Mouse (Mus musculus): Measurements from ENCODE around the gene Gpr155. TPM values are rescaled to one million over a fixed set of nuclear protein-coding genes. Genes with fewer than 3 reads are reported as not detected.

The Gpr155 gene
- polyA plus RNA-seq, 1 experiment from 2014 or later, result 6.4 TPM

- no peaks in the 10 kb centered on the region for H3K9me3 ChIP-seq (replicated peaks)
- no peak overlapping the region for H3K4me3 ChIP-seq (replicated peaks)
- no peak overlapping the region for H3K27ac ChIP-seq (replicated peaks)
- H3K4me2 ChIP-seq, result no peak overlapping the region
- ATAC-seq (ENCODE audit: insufficient read depth), result no peak
- 70% methylated on average over 7 of the region's 7 CpGs for WGBS (ENCODE audit: insufficient replicate concordance)
- no peaks in the 10 kb centered on the region for H3K27me3 ChIP-seq
- peaks cover 38% of the 10 kb centered on the region for H3K36me3 ChIP-seq (replicated peaks)
- peaks cover 10% of the 10 kb centered on the region; the same call in 1 of the 2 replicates for H3K4me1 ChIP-seq (replicated peaks)
- no peak overlapping the region for H3K9ac ChIP-seq
Observed at GRCm38 (mm10) chr2:73351927-73352374, 34.4 kb downstream of the Gpr155 start.

GRCm38 (mm10) chr2:73351496-73351895, 34.9 kb downstream of the Gpr155 start:
- no peak overlapping the region for H3K9ac ChIP-seq
- peaks cover 37% of the 10 kb centered on the region for H3K36me3 ChIP-seq (replicated peaks)
- ATAC-seq (ENCODE audit: insufficient read depth), result no peak
- 63% methylated on average over 5 of the region's 5 CpGs for WGBS (ENCODE audit: insufficient replicate concordance)
- no peaks in the 10 kb centered on the region for H3K9me3 ChIP-seq (replicated peaks)
- no peaks in the 10 kb centered on the region for H3K27me3 ChIP-seq
- no peak overlapping the region for H3K4me3 ChIP-seq (replicated peaks)
- H3K4me2 ChIP-seq, result no peak overlapping the region
- H3K27ac ChIP-seq (replicated peaks), result 0 out of 2 replicates have a peak overlapping the region, but pooled peaks have one; percentile 6
- peaks cover 10% of the 10 kb centered on the region; the same call in 1 of the 2 replicates for H3K4me1 ChIP-seq (replicated peaks)

GRCm38 (mm10) chr2:73348221-73348620, 38.2 kb downstream of the Gpr155 start:
- Histone ChIP-seq H3K27ac (replicated peaks) (no peak overlapping the region), H3K27me3 (no peaks in the 10 kb centered on the region), H3K9me3 (replicated peaks) (no peaks in the 10 kb centered on the region), H3K4me2 (no peak overlapping the region), H3K36me3 (replicated peaks) (peaks cover 24% of the 10 kb centered on the region), H3K4me1 (replicated peaks) (peaks cover 10% of the 10 kb centered on the region; the same call in 1 of the 2 replicates), H3K9ac (no peak overlapping the region), H3K4me3 (replicated peaks) (no peak overlapping the region)
- ATAC-seq (ENCODE audit: insufficient read depth), result no peak
- WGBS (ENCODE audit: insufficient replicate concordance), result 86% methylated on average over 6 of the region's 6 CpGs

- no peak overlapping the region for H3K9ac ChIP-seq
- no peak overlapping the region for H3K4me3 ChIP-seq (replicated peaks)
- peaks cover 22% of the 10 kb centered on the region for H3K36me3 ChIP-seq (replicated peaks)
- no peak overlapping the region for H3K4me2 ChIP-seq
- H3K27ac ChIP-seq (replicated peaks), result no peak overlapping the region
- H3K9me3 ChIP-seq (replicated peaks), result no peaks in the 10 kb centered on the region
- ATAC-seq (ENCODE audit: insufficient read depth), result no peak
- 80% methylated on average over 9 of the region's 9 CpGs for WGBS (ENCODE audit: insufficient replicate concordance)
- H3K4me1 ChIP-seq (replicated peaks), result peaks cover 10% of the 10 kb centered on the region; the same call in 1 of the 2 replicates
- H3K27me3 ChIP-seq, result no peaks in the 10 kb centered on the region
Observed at GRCm38 (mm10) chr2:73347766-73348165, 38.6 kb downstream of the Gpr155 start.

- H3K9ac ChIP-seq, result no peak overlapping the region
- WGBS (ENCODE audit: insufficient replicate concordance), result 76% methylated on average over 6 of the region's 6 CpGs
- peaks cover 17% of the 10 kb centered on the region for H3K36me3 ChIP-seq (replicated peaks)
- H3K27ac ChIP-seq (replicated peaks), result no peak overlapping the region; the same call in 1 of the 2 replicates
- no peaks in the 10 kb centered on the region for H3K27me3 ChIP-seq
- no peak overlapping the region for H3K4me3 ChIP-seq (replicated peaks)
- H3K4me1 ChIP-seq (replicated peaks), result peaks cover 10% of the 10 kb centered on the region; the same call in 1 of the 2 replicates
- no peak overlapping the region for H3K4me2 ChIP-seq
- no peaks in the 10 kb centered on the region for H3K9me3 ChIP-seq (replicated peaks)
- no peak for ATAC-seq (ENCODE audit: insufficient read depth)
Observed at GRCm38 (mm10) chr2:73347136-73347535, 39.2 kb downstream of the Gpr155 start.

- H3K4me1 ChIP-seq (replicated peaks), result peaks cover 10% of the 10 kb centered on the region; the same call in 1 of the 2 replicates
- WGBS (ENCODE audit: insufficient replicate concordance), result 72% methylated on average over 13 of the region's 13 CpGs
- no peak overlapping the region for H3K27ac ChIP-seq (replicated peaks)
- peaks cover 16% of the 10 kb centered on the region for H3K36me3 ChIP-seq (replicated peaks)
- no peak for ATAC-seq (ENCODE audit: insufficient read depth)
- H3K9me3 ChIP-seq (replicated peaks), result no peaks in the 10 kb centered on the region
- H3K4me2 ChIP-seq, result no peak overlapping the region
- H3K27me3 ChIP-seq, result no peaks in the 10 kb centered on the region
- no peak overlapping the region for H3K4me3 ChIP-seq (replicated peaks)
- no peak overlapping the region for H3K9ac ChIP-seq
Observed at GRCm38 (mm10) chr2:73346345-73347086, 39.9 kb downstream of the Gpr155 start.

- no peaks in the 10 kb centered on the region for H3K27me3 ChIP-seq
- H3K9me3 ChIP-seq (replicated peaks), result no peaks in the 10 kb centered on the region
- H3K36me3 ChIP-seq (replicated peaks), result peaks cover 16% of the 10 kb centered on the region
- H3K4me3 ChIP-seq (replicated peaks), result no peak overlapping the region
- H3K27ac ChIP-seq (replicated peaks), result no peak overlapping the region
- H3K4me1 ChIP-seq (replicated peaks), result no peaks in the 10 kb centered on the region; the same call in 1 of the 2 replicates
- no peak for ATAC-seq (ENCODE audit: insufficient read depth)
- no peak overlapping the region for H3K4me2 ChIP-seq
- no peak overlapping the region for H3K9ac ChIP-seq
- WGBS (ENCODE audit: insufficient replicate concordance), result 80% methylated on average over 4 of the region's 4 CpGs
Observed at GRCm38 (mm10) chr2:73345204-73345603, 41.2 kb downstream of the Gpr155 start.

GRCm38 (mm10) chr2:73343701-73344100, 42.7 kb downstream of the Gpr155 start:
- no peaks in the 10 kb centered on the region for H3K27me3 ChIP-seq
- H3K4me2 ChIP-seq, result no peak overlapping the region
- H3K4me1 ChIP-seq (replicated peaks), result no peaks in the 10 kb centered on the region
- no peak overlapping the region for H3K4me3 ChIP-seq (replicated peaks)
- H3K9ac ChIP-seq, result no peak overlapping the region
- 88% methylated on average over 5 of the region's 5 CpGs for WGBS (ENCODE audit: insufficient replicate concordance)
- no peak overlapping the region for H3K27ac ChIP-seq (replicated peaks)
- peaks cover 16% of the 10 kb centered on the region for H3K36me3 ChIP-seq (replicated peaks)
- H3K9me3 ChIP-seq (replicated peaks), result no peaks in the 10 kb centered on the region
- ATAC-seq (ENCODE audit: insufficient read depth), result no peak

- no peaks in the 10 kb centered on the region for H3K9me3 ChIP-seq (replicated peaks)
- H3K4me3 ChIP-seq (replicated peaks), result no peak overlapping the region
- no peaks in the 10 kb centered on the region for H3K4me1 ChIP-seq (replicated peaks)
- H3K27me3 ChIP-seq, result no peaks in the 10 kb centered on the region
- H3K36me3 ChIP-seq (replicated peaks), result peaks cover 23% of the 10 kb centered on the region
- no peak for ATAC-seq (ENCODE audit: insufficient read depth)
- 63% methylated on average over 8 of the region's 8 CpGs for WGBS (ENCODE audit: insufficient replicate concordance)
- H3K9ac ChIP-seq, result no peak overlapping the region
- H3K4me2 ChIP-seq, result no peak overlapping the region
- no peak overlapping the region for H3K27ac ChIP-seq (replicated peaks)
Observed at GRCm38 (mm10) chr2:73338415-73338814, 48.0 kb downstream of the Gpr155 start.

GRCm38 (mm10) chr2:73335949-73336348, 50.4 kb downstream of the Gpr155 start:
- Histone ChIP-seq H3K9me3 (replicated peaks) (no peaks in the 10 kb centered on the region), H3K9ac (no peak overlapping the region), H3K4me2 (no peak overlapping the region), H3K4me1 (replicated peaks) (no peaks in the 10 kb centered on the region), H3K27ac (replicated peaks) (no peak overlapping the region), H3K4me3 (replicated peaks) (no peak overlapping the region), H3K27me3 (no peaks in the 10 kb centered on the region), H3K36me3 (replicated peaks) (peaks cover 33% of the 10 kb centered on the region)
- WGBS (ENCODE audit: insufficient replicate concordance), result 80% methylated on average over 3 of the region's 3 CpGs
- ATAC-seq (ENCODE audit: insufficient read depth), result no peak

GRCm38 (mm10) chr2:73325871-73326270, 60.5 kb downstream of the Gpr155 start:
- Histone ChIP-seq H3K4me3 (replicated peaks) (no peak overlapping the region), H3K27me3 (no peaks in the 10 kb centered on the region), H3K27ac (replicated peaks) (no peak overlapping the region), H3K4me1 (replicated peaks) (no peaks in the 10 kb centered on the region), H3K36me3 (replicated peaks) (peaks cover 35% of the 10 kb centered on the region), H3K9ac (no peak overlapping the region), H3K4me2 (no peak overlapping the region), H3K9me3 (replicated peaks) (no peaks in the 10 kb centered on the region)
- 87% methylated on average over 5 of the region's 5 CpGs for WGBS (ENCODE audit: insufficient replicate concordance)
- no peak for ATAC-seq (ENCODE audit: insufficient read depth)

Measured in liver, embryonic 15.5 days (tissue).